Mouse (Mus musculus) brain, embryonic 14.5 days (tissue): Measurements from ENCODE around the gene Cluap1.

ENCODE experiments used
- CTCF ChIP-seq: fragments of 200-500 bp; IDR thresholded peaks from 2 replicates; pipeline ENCODE4 v1.5.1; 2012; ENCODE audit warnings: inconsistent platforms, mild to moderate bottlenecking, moderate library complexity, borderline replicate concordance; ENCODE audit not compliant: insufficient read depth, insufficient read length; ENCODE audit errors: extremely low read depth
- POLR2A ChIP-seq: fragments of 200-500 bp; IDR thresholded peaks from 2 replicates; pipeline ENCODE4 v1.6.1; 2012; ENCODE audit warnings: mild to moderate bottlenecking, inconsistent platforms, borderline replicate concordance; ENCODE audit not compliant: poor library complexity, insufficient read depth, insufficient read length, severe bottlenecking; ENCODE audit errors: extremely low read depth

GRCm38 (mm10) chr16:3885065-3885670 lies 23.4 kb upstream of the Cluap1 start:
- TF ChIP-seq POLR2A (no peak), CTCF (no peak)
